In the genomic region with DNA sequence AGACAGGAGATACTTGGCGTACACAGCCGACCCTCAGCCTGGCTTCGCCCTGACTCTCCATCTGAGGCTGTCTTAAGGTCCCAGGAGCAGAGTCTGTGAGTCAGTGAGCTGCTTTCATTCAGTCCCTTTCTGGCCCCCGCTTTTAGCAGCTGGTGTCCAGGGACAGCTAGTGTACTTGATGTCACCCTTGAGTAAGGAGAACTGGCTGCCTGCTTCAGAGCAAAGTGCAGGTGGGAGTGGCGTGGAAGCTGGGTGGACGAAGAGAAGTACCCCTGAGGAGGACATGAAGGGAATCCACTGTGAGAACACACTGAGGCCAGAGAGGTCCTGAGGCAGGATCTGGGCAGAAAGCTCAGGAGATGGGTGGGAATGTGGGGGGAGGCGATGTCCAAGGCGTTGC, we compare ENCODE assay signal across 28 mouse cellular contexts. TPM values are rescaled to one million over a fixed set of nuclear protein-coding genes. Genes with fewer than 3 reads are reported as not detected.
A peak's percentile ranks its signal among the peaks of the same experiment; 100 is the strongest.
DNase-seq lines count a peak whose midpoint lies in the region; ATAC-seq and TF ChIP-seq lines count a peak whose summit lies in the region.
"Had no signal": no experiment of that assay in that cellular context is flagged by ENCODE, and none has a peak within 500 bp of the region (broad histone marks: within the 10 kb centered on the region; RNA-seq: fewer than 3 reads in every experiment).

No protein-coding gene starts in this region.

- H3K9me3 ChIP-seq in limb, embryonic 13.5 days: no peaks in the 10 kb centered on the region
- H3K9me3 ChIP-seq in limb, embryonic 10.5 days (replicated peaks): no peaks in the 10 kb centered on the region
- H3K9me3 ChIP-seq: embryonic facial prominence, embryonic 10.5 days; embryonic facial prominence, embryonic 15.5 days; forebrain, embryonic 15.5 days; limb, embryonic 12.5 days; liver, embryonic 12.5 days; midbrain, embryonic 12.5 days; stomach, embryonic 15.5 days had no signal

- ATAC-seq in limb, embryonic 13.5 days (ENCODE audit: low FRiP score, low read depth): no peak
- ATAC-seq: forebrain, embryonic 15.5 days; intestine, postnatal 0 days; liver, embryonic 12.5 days; liver, postnatal 0 days had no signal

- no peak for TF ChIP-seq POLR2A in kidney, adult 2 months (IDR thresholded peaks at IDR 0.05; ENCODE audit: low read depth, low read length)

- H3K27me3 ChIP-seq in kidney, adult 2 months (replicated peaks; ENCODE audit: control insufficient read depth, insufficient read depth, low read length): no peaks in the 10 kb centered on the region
- peaks cover 65% of the 10 kb centered on the region for H3K27me3 ChIP-seq in limb, embryonic 13.5 days
- peaks cover 67% of the 10 kb centered on the region for H3K27me3 ChIP-seq in limb, embryonic 10.5 days (ENCODE audit: low read depth, poor library complexity, severe bottlenecking)

- H3K4me3 ChIP-seq in gastrocnemius, adult 2 months: no peak overlapping the region; the same call in 1 of the 2 replicates
- no peak overlapping the region for H3K4me3 ChIP-seq in kidney, adult 2 months (ENCODE audit: insufficient read depth, low read depth, low read length)
- no peak overlapping the region for H3K4me3 ChIP-seq in limb, embryonic 13.5 days
- H3K4me3 ChIP-seq in limb, embryonic 10.5 days: no peak overlapping the region
- H3K4me3 ChIP-seq: embryonic facial prominence, embryonic 10.5 days; embryonic facial prominence, embryonic 15.5 days; forebrain, embryonic 15.5 days; limb, embryonic 12.5 days; liver, embryonic 12.5 days; midbrain, embryonic 12.5 days; stomach, embryonic 15.5 days had no signal

- intact Hi-C loops in gastrocnemius, adult 2 months (cut with DNase I): loop anchor here (5.0 kb wide), 1 partner anchor 33 kb away; no protein-coding TSS in a partner anchor

- 0 out of 2 replicates have a peak overlapping the region, but pooled peaks have one; percentile 16 for H3K4me2 ChIP-seq in limb, embryonic 13.5 days (replicated peaks)
- H3K4me2 ChIP-seq: embryonic facial prominence, embryonic 15.5 days; forebrain, embryonic 15.5 days; hindbrain, embryonic 14.5 days; limb, embryonic 12.5 days; liver, embryonic 12.5 days; midbrain, embryonic 12.5 days; stomach, embryonic 15.5 days had no signal

- H3K4me1 ChIP-seq in kidney, adult 2 months (ENCODE audit: control insufficient read depth, insufficient read depth, low read length): peaks cover 16% of the 10 kb centered on the region; the same call in 1 of the 2 replicates
- H3K4me1 ChIP-seq in limb, embryonic 13.5 days: peaks cover 36% of the 10 kb centered on the region
- peaks cover 17% of the 10 kb centered on the region for H3K4me1 ChIP-seq in limb, embryonic 10.5 days

- DNase-seq in gastrocnemius, adult 2 months: peak; percentile 22
- DNase-seq in gastrocnemius, postnatal 4 days (ENCODE audit: low spot score in 2 of 2): no peak
- peak; percentile 64 for DNase-seq in kidney, adult 2 months
- DNase-seq in kidney, postnatal 4 days: no peak
- no peak for DNase-seq in limb, embryonic 10.5 days (ENCODE audit: low spot score)
- DNase-seq in Muller cell, postnatal 12 days (ENCODE audit: inconsistent ontology term): no peak
- DNase-seq: adrenal gland, postnatal 36 days; cerebellum, adult 2 months; cerebellum, postnatal 14 days; gastrocnemius, postnatal 36 days; kidney, postnatal 14 days; liver, postnatal 0 days; lung, postnatal 36 days; retina, postnatal 1 day; right cerebral cortex, postnatal 14 days had no signal

- no peaks in the 10 kb centered on the region for H3K36me3 ChIP-seq in kidney, adult 2 months (ENCODE audit: control insufficient read depth, insufficient read depth, low read length)
- H3K36me3 ChIP-seq in limb, embryonic 13.5 days: no peaks in the 10 kb centered on the region
- no peaks in the 10 kb centered on the region for H3K36me3 ChIP-seq in limb, embryonic 10.5 days
- H3K36me3 ChIP-seq: embryonic facial prominence, embryonic 10.5 days; embryonic facial prominence, embryonic 15.5 days; forebrain, embryonic 15.5 days; limb, embryonic 12.5 days; liver, embryonic 12.5 days; midbrain, embryonic 12.5 days; stomach, embryonic 15.5 days had no signal

- peak overlapping the region; percentile 89; the same call in 1 of the 2 replicates for H3K27ac ChIP-seq in gastrocnemius, adult 2 months
- no peak overlapping the region for H3K27ac ChIP-seq in kidney, adult 2 months (ENCODE audit: insufficient read depth, low read depth, low read length)
- no peak overlapping the region for H3K27ac ChIP-seq in limb, embryonic 13.5 days
- H3K27ac ChIP-seq in limb, embryonic 10.5 days: no peak overlapping the region
- H3K27ac ChIP-seq: embryonic facial prominence, embryonic 10.5 days; embryonic facial prominence, embryonic 15.5 days; forebrain, embryonic 15.5 days; hindbrain, embryonic 14.5 days; limb, embryonic 12.5 days; liver, embryonic 12.5 days; midbrain, embryonic 12.5 days; stomach, embryonic 15.5 days had no signal

- no peak overlapping the region for H3K9ac ChIP-seq in limb, embryonic 13.5 days
- H3K9ac ChIP-seq: embryonic facial prominence, embryonic 15.5 days; forebrain, embryonic 15.5 days; hindbrain, embryonic 14.5 days; limb, embryonic 12.5 days; liver, embryonic 12.5 days; liver, postnatal 0 days; midbrain, embryonic 12.5 days; stomach, embryonic 15.5 days had no signal

- no peak for TF ChIP-seq CTCF in gastrocnemius, adult 2 months (IDR thresholded peaks at IDR 0.05)
- no peak for TF ChIP-seq CTCF in kidney, adult 2 months (conservative IDR thresholded peaks at IDR 0.05; ENCODE audit: insufficient read depth, insufficient read length, low read depth, low read length)

- 79% methylated on average over 8 of the region's 8 CpGs for WGBS in kidney, adult 2 months
- WGBS in limb, embryonic 13.5 days: 89% methylated on average over 8 of the region's 8 CpGs
- WGBS in limb, embryonic 10.5 days: 87% methylated on average over 8 of the region's 8 CpGs

RNA-seq across cellular contexts. Expression of gene Htra1, which starts 3.0 kb away (rescaled TPM):
- total RNA-seq in gastrocnemius, adult 2 months (2021): 10 to 100 TPM; 23.9 to 32.6 TPM
- 10 to 100 TPM; 78.8 to 98.4 TPM for total RNA-seq in gastrocnemius, postnatal 4 days (2021)
- 97.0 and 98.2 TPM in 2 replicates for polyA plus RNA-seq in kidney, adult 2 months (2012; rRNA removed)
- 78.4 and 87.6 TPM in 2 replicates for polyA plus RNA-seq in limb, embryonic 13.5 days (2015; fragmentation: Nextera tagmentation; extraction: Ambion mirVana)
- 3.0 and 5.1 TPM in 2 replicates for polyA plus RNA-seq in limb, embryonic 10.5 days (2016; fragmentation: Nextera tagmentation; extraction: Ambion mirVana)
- total RNA-seq: hematopoietic stem cell, adult 5-6 weeks; megakaryocyte, adult 5-6 weeks; MEL had no signal

Comparison
In these comparisons a context has a peak if more than half of its experiments do, and no peak if none do; other contexts are left out.
1. DNase-seq: peak in gastrocnemius, adult 2 months (single experiment) and kidney, adult 2 months (single experiment); none in gastrocnemius, postnatal 4 days (0 of 2), kidney, postnatal 4 days (0 of 2), limb, embryonic 10.5 days (single experiment) and Muller cell, postnatal 12 days (single experiment).
2. RNA of gene Htra1, which starts 3.0 kb away (polyA plus RNA-seq): 97.0 to 98.2 TPM in kidney, adult 2 months and 78.4 to 87.6 TPM in limb, embryonic 13.5 days; 3.0 to 5.1 TPM in limb, embryonic 10.5 days; every median in the first group is over 10 times any median in the second.